Mouse (Mus musculus): ENCODE measurements at regions not wholly inside any gene's neighbourhood (a gene's known extent, or its start where the extent isn't known, plus 50 kb on each side); places are given as distances from the start of the nearest gene placed in this dataset.

DNA sequence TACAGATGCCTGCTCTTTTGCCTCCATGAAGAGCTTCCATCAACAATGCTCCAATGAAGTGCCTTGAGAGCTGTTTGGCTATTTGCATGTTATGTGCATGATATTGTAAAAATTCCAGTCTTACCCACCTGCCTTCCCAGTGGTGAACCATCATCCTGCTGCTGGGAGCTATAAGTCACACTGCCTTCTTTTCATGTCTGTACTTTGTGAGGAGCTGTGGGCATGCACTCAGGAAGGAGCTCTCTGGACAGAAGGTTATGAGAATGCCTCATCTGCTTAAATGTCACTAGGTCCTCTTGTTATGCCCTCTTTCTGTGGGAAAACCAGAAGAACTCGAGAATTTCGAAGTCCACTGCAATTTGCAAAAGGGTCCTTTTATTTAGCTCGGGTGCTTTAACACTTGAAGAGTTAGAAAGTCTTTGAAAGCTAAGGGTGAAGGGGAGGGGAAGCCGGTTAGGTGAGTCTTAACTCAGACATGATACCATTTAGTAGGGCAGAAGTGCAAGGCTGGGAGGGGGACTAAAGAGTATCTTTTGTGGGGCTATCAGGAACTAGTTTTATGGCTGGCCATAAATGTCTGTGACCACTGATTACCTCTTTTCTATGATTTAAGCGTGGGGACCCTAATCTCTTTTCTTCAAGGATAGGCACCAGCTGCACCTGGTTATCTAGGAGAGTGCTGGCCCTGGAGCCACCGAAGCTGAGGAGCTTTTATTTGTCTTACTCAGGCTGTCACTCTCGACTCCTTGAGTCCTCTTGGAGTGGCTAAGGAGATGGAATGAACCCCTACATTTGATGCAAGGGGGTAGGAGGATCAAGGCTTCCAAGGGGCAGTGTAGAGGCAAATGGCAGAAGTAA is 144.8 kb downstream of the Csl start:
- no peak for ATAC-seq (replicated peaks; ENCODE audit: low FRiP score)
- DNase-seq (ENCODE audit: low spot score): no peak
- Histone ChIP-seq H3K9ac (ENCODE audit: low read depth, low read length) (no peak overlapping the region), H3K36me3 (ENCODE audit: control insufficient read depth, insufficient read depth, low read length) (no peaks in the 10 kb centered on the region), H3K27ac (ENCODE audit: low read depth, low read length) (no peak overlapping the region), H3K9me3 (ENCODE audit: control insufficient read depth, low read length) (no peaks in the 10 kb centered on the region), H3K27me3 (replicated peaks; ENCODE audit: control insufficient read depth, insufficient read depth, low read length) (no peaks in the 10 kb centered on the region), H3K4me2 (no peak overlapping the region), H3K4me3 (ENCODE audit: low read depth, low read length) (no peak overlapping the region), H3K4me1 (replicated peaks; ENCODE audit: control insufficient read depth, insufficient read depth, low read length) (no peaks in the 10 kb centered on the region)
- WGBS: 43% methylated on average over 7 of the region's 7 CpGs

DNA sequence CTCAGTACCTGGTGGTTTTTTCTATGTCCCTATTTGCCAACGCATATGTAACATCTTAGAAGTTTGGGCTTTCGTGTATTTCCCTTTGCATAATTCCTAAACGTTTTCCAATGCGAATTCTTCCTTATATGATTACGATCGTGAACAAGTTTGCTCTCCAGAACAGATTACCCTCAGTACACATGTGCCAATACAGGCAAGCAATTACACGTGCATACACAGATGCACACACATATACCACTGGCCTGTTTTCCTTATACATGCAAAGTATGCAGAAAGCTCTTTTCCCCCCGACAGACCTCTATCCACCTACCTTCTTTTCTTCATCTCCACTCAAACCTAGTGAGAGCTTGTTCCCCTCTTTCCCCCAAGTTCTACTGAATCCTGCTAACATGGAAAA is 144.1 kb downstream of the Csl start:
- no peak overlapping the region for H3K27ac ChIP-seq (ENCODE audit: low read depth, low read length)
- H3K36me3 ChIP-seq (ENCODE audit: control insufficient read depth, insufficient read depth, low read length): no peaks in the 10 kb centered on the region
- no peak overlapping the region for H3K4me3 ChIP-seq (ENCODE audit: low read depth, low read length)
- DNase-seq (ENCODE audit: low spot score): no peak
- H3K9ac ChIP-seq (ENCODE audit: low read depth, low read length): no peak overlapping the region
- no peaks in the 10 kb centered on the region for H3K9me3 ChIP-seq (ENCODE audit: control insufficient read depth, low read length)
- H3K4me1 ChIP-seq (replicated peaks; ENCODE audit: control insufficient read depth, insufficient read depth, low read length): no peaks in the 10 kb centered on the region
- no peak for ATAC-seq (replicated peaks; ENCODE audit: low FRiP score)
- H3K27me3 ChIP-seq (replicated peaks; ENCODE audit: control insufficient read depth, insufficient read depth, low read length): no peaks in the 10 kb centered on the region
- no peak overlapping the region for H3K4me2 ChIP-seq
- 79% methylated on average over 8 of the region's 8 CpGs for WGBS

DNA sequence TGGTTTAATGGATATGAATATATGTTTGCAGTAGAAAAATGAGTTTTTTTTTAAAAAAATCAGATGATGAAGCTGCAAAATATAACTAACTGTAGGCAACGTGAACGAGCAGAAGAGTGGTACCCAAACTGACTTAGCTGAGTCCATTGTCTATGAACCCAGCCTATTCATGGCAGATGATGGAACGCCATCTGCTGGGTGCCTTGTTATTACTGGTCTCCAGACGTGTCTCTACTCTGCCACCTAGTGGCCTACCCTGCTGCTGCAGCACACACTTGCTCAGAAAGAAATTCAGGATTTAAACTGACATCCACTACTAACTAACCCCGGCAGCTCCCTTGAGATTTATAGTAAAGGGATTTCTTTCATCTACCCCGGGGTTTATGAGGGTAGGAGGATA is 143.7 kb downstream of the Csl start:
- no peak overlapping the region for H3K27ac ChIP-seq (ENCODE audit: low read depth, low read length)
- no peaks in the 10 kb centered on the region for H3K27me3 ChIP-seq (replicated peaks; ENCODE audit: control insufficient read depth, insufficient read depth, low read length)
- 18% methylated on average over 6 of the region's 6 CpGs for whole genome bisulfite sequencing
- no peaks in the 10 kb centered on the region for H3K36me3 ChIP-seq (ENCODE audit: control insufficient read depth, insufficient read depth, low read length)
- no peak overlapping the region for H3K9ac ChIP-seq (ENCODE audit: low read depth, low read length)
- H3K9me3 ChIP-seq (ENCODE audit: control insufficient read depth, low read length): no peaks in the 10 kb centered on the region
- ATAC-seq (replicated peaks; ENCODE audit: low FRiP score): peak; percentile 57; the same call in 1 of the 2 replicates
- H3K4me1 ChIP-seq (replicated peaks; ENCODE audit: control insufficient read depth, insufficient read depth, low read length): no peaks in the 10 kb centered on the region
- no peak overlapping the region for H3K4me3 ChIP-seq (ENCODE audit: low read depth, low read length)
- DNase-seq (ENCODE audit: low spot score): peak; percentile 56
- H3K4me2 ChIP-seq: no peak overlapping the region

DNA sequence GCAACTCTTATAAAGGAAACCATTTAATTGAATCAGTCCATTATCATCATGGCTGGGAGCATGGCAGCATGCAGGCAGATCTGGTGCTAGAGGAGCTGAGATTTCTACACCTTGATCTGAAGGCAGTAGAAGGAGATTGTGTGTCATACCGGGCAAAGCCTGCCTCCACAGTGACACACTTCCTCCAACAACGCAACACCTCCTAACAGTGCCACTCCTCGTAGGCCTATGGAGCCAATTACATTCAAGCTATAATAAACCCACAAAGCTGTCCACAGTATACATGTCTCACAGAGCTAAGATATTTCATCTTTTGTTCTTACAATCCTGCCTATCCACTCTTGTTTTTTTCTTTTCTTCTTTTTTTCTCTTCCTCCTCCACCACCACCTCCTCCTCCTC is 141.8 kb downstream of the Csl start:
- Histone ChIP-seq H3K9me3 (ENCODE audit: control insufficient read depth, low read length) (no peaks in the 10 kb centered on the region), H3K4me2 (no peak overlapping the region), H3K4me1 (replicated peaks; ENCODE audit: control insufficient read depth, insufficient read depth, low read length) (no peaks in the 10 kb centered on the region), H3K27ac (ENCODE audit: low read depth, low read length) (no peak overlapping the region), H3K9ac (ENCODE audit: low read depth, low read length) (no peak overlapping the region), H3K4me3 (ENCODE audit: low read depth, low read length) (no peak overlapping the region), H3K27me3 (replicated peaks; ENCODE audit: control insufficient read depth, insufficient read depth, low read length) (no peaks in the 10 kb centered on the region), H3K36me3 (ENCODE audit: control insufficient read depth, insufficient read depth, low read length) (no peaks in the 10 kb centered on the region)
- 72% methylated on average over 3 of the region's 3 CpGs for WGBS
- ATAC-seq (replicated peaks; ENCODE audit: low FRiP score): no peak
- DNase-seq (ENCODE audit: low spot score): no peak

DNA sequence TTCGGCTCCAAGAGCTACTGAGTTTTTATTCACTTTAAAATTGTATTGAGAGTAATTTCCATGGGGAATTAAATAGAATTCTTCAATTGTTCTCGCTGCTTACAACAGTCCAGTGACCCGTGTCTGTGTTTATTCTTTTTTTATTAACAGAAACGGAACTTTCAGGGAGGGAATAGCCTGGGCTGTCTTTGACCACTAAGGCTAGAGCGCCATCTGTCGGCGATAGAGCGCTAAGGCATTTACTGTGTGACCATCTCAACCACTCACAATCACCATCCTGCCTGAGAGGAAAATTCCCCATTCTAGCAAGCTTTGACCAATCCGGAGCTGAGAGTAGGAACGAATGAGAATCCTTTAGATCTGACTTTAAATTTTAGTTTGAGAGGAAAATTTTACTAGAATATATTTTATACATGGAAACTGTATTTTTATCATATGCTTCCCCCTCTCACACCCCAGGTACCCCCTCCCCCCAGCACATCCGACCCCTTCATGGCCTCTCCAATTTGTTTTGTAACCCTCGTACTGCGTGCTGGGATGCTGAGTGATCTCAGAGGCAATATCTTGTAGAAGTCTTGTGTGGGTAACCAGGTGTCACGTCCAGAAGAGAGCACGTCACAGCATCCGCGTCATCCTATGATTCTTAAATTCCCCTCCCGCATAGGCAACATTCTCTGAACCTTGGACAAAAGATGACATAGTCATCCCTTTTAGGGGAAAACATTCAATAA is 139.9 kb downstream of the Csl start:
- WGBS: 44% methylated on average over 18 of the region's 18 CpGs
- 0 out of 2 replicates have a peak, but pooled peaks have one; percentile 50 for ATAC-seq (replicated peaks; ENCODE audit: low FRiP score)
- no peak overlapping the region for H3K4me3 ChIP-seq (ENCODE audit: low read depth, low read length)

DNA sequence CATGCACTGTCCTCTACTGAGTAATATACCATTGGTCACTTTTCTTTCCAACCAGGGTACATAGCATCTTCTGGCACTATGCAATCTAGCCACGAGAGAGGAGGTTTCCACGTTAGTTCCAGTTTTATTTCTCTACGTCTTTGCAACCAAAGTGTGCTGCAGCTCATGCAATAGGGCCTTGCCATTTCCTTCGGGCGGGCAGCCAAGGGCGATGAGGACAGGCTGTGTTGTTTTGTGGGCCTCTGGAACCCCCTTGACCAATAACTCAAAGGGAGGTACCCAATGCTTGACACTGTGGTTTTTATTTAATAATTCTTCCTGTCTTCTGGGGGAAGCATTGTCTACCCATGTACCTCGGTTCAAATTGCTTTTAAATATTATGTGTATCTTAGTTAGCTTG is 139.0 kb downstream of the Csl start:
- no peak overlapping the region for H3K9ac ChIP-seq (ENCODE audit: low read depth, low read length)
- H3K36me3 ChIP-seq (ENCODE audit: control insufficient read depth, insufficient read depth, low read length): no peaks in the 10 kb centered on the region
- WGBS: 79% methylated on average over 7 of the region's 7 CpGs
- H3K4me1 ChIP-seq (replicated peaks; ENCODE audit: control insufficient read depth, insufficient read depth, low read length): no peaks in the 10 kb centered on the region
- no peaks in the 10 kb centered on the region for H3K9me3 ChIP-seq (ENCODE audit: control insufficient read depth, low read length)
- H3K4me3 ChIP-seq (ENCODE audit: low read depth, low read length): no peak overlapping the region
- no peaks in the 10 kb centered on the region for H3K27me3 ChIP-seq (replicated peaks; ENCODE audit: control insufficient read depth, insufficient read depth, low read length)
- no peak for ATAC-seq (replicated peaks; ENCODE audit: low FRiP score)
- DNase-seq (ENCODE audit: low spot score): no peak
- no peak overlapping the region for H3K27ac ChIP-seq (ENCODE audit: low read depth, low read length)
- H3K4me2 ChIP-seq: no peak overlapping the region

More for the DNA sequence above, 139.9 kb downstream of the Csl start:
- Histone ChIP-seq H3K9ac (ENCODE audit: low read depth, low read length) (no peak overlapping the region), H3K27me3 (replicated peaks; ENCODE audit: control insufficient read depth, insufficient read depth, low read length) (no peaks in the 10 kb centered on the region), H3K36me3 (ENCODE audit: control insufficient read depth, insufficient read depth, low read length) (no peaks in the 10 kb centered on the region), H3K4me1 (replicated peaks; ENCODE audit: control insufficient read depth, insufficient read depth, low read length) (no peaks in the 10 kb centered on the region), H3K27ac (ENCODE audit: low read depth, low read length) (no peak overlapping the region), H3K9me3 (ENCODE audit: control insufficient read depth, low read length) (no peaks in the 10 kb centered on the region), H3K4me2 (no peak overlapping the region)
- no peak for DNase-seq (ENCODE audit: low spot score)

DNA sequence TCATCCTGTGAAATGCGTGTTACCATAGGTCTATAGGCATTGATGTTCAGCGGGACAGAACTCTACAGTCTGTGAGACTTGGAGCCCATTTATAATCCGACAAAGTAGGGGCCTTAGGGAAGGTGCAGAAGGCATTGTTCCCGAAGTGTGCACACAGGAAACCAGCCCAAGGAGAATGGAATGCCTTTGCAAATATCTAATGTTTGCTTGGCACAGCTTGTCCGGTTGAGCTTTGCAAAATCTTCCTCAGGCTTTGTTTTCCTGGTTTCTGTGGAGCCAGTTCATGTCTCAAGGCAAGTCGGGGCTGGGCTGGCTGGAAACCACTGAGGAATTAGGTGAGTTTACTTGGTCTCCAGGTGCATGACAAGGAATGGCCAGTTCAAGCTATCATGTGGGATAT is 132.1 kb downstream of the Csl start:
- no peaks in the 10 kb centered on the region for H3K27me3 ChIP-seq (replicated peaks; ENCODE audit: control insufficient read depth, insufficient read depth, low read length)
- H3K9ac ChIP-seq (ENCODE audit: low read depth, low read length): no peak overlapping the region
- H3K27ac ChIP-seq (ENCODE audit: low read depth, low read length): no peak overlapping the region
- 70% methylated on average over 6 of the region's 6 CpGs for WGBS
- no peak overlapping the region for H3K4me2 ChIP-seq
- no peaks in the 10 kb centered on the region for H3K9me3 ChIP-seq (ENCODE audit: control insufficient read depth, low read length)
- H3K4me1 ChIP-seq (replicated peaks; ENCODE audit: control insufficient read depth, insufficient read depth, low read length): no peaks in the 10 kb centered on the region
- no peak overlapping the region for H3K4me3 ChIP-seq (ENCODE audit: low read depth, low read length)
- ATAC-seq (replicated peaks; ENCODE audit: low FRiP score) (no peak), DNase-seq (ENCODE audit: low spot score) (no peak)
- H3K36me3 ChIP-seq (ENCODE audit: control insufficient read depth, insufficient read depth, low read length): no peaks in the 10 kb centered on the region

DNA sequence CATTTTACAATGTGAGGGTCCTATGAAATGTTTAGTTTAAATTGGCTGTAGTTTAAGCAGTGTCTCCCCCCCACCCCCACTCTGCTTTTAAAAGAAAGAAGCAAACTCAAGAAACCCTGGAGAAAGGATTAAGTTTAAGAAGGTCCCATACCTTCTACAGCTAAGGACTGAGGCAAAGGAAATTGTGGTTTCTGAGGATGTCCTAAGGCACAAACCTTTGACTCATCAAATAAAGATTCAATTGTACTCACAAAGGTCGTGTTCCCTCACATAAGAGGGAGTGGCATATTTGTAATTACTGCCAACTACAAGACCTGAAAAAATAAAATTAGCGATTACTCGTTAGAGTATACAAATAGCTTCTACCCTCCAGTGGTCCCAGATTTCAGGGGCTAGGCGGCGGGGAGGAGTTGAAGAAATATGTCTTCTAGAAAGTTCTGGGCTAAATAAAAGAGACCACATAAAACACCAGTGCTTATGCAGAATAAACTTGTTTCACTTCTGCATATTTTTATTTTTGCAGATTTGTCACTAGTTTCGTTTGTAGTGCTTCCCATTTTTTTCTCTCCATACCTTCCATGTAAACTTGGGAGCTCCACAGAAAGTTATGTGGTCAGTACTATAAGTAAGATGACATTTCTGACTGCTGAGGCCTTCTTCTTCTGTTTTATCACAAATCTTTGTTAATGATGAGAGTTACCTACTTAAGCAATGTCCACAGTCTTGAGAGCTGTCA is 127.0 kb downstream of the Csl start:
- no peaks in the 10 kb centered on the region for H3K9me3 ChIP-seq (ENCODE audit: control insufficient read depth, low read length)
- H3K27me3 ChIP-seq (replicated peaks; ENCODE audit: control insufficient read depth, insufficient read depth, low read length): no peaks in the 10 kb centered on the region
- DNase-seq (ENCODE audit: low spot score) (no peak), ATAC-seq (replicated peaks; ENCODE audit: low FRiP score) (no peak)
- H3K36me3 ChIP-seq (ENCODE audit: control insufficient read depth, insufficient read depth, low read length): no peaks in the 10 kb centered on the region
- H3K4me1 ChIP-seq (replicated peaks; ENCODE audit: control insufficient read depth, insufficient read depth, low read length): no peaks in the 10 kb centered on the region
- 68% methylated on average over 6 of the region's 6 CpGs for WGBS
- no peak overlapping the region for H3K27ac ChIP-seq (ENCODE audit: low read depth, low read length)
- no peak overlapping the region for H3K4me3 ChIP-seq (ENCODE audit: low read depth, low read length)
- no peak overlapping the region for H3K4me2 ChIP-seq
- H3K9ac ChIP-seq (ENCODE audit: low read depth, low read length): no peak overlapping the region

All from liver, embryonic 11.5 days (tissue).